ENCODE assay signal across 9 mouse cellular contexts in the genomic region with DNA sequence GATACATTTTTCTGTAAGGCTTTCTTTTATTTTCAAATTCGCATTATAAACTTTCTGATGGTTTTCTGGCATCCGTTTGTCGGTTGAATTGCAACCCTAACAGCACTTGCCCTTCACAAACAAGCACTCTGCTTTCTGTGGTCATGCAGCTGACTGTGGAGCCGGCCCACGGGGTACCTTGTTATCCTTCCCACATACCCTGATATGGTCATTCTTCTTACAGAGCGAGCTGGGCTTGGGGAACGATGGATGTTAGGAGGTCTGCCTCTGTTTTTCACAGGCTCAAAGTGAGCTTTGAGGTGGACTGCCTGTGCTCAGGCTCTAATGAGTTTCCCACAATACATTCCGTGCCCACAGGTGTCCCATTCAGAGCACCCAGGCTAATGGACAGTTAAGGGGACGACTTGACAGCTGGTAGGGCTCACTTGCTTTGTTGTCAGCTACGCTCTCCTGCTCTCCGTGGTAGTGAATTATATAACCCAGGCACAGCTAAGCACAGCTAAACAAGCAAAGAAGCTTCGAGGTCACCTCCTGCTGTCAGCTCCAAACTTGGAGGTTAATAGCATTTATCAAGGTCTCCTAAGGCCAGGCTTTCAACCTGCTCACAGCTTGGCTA. TPM values are rescaled to one million over a fixed set of nuclear protein-coding genes. Genes with fewer than 3 reads are reported as not detected.
DNase-seq lines count a peak whose midpoint lies in the region; ATAC-seq and TF ChIP-seq lines count a peak whose summit lies in the region.
"Had no signal": no experiment of that assay in that cellular context is flagged by ENCODE, and none has a peak within 500 bp of the region (broad histone marks: within the 10 kb centered on the region; RNA-seq: fewer than 3 reads in every experiment).

No protein-coding gene starts in this region.

- H3K4me3 ChIP-seq in cerebellum, adult 2 months (replicated peaks; ENCODE audit: insufficient read depth, low read depth, low read length), result no peak overlapping the region
- H3K4me3 ChIP-seq: limb, embryonic 12.5 days had no signal

- H3K27ac ChIP-seq in cerebellum, adult 2 months (ENCODE audit: insufficient read depth, low read length), result peak overlapping the region; percentile 24; the same call in 1 of the 2 replicates
- H3K27ac ChIP-seq: limb, embryonic 12.5 days had no signal

- H3K4me1 ChIP-seq in cerebellum, adult 2 months (ENCODE audit: control insufficient read depth, insufficient read depth, low read length), result no peaks in the 10 kb centered on the region

- no peaks in the 10 kb centered on the region for H3K27me3 ChIP-seq in cerebellum, adult 2 months (ENCODE audit: control insufficient read depth, insufficient read depth, low read length)
- H3K27me3 ChIP-seq: limb, embryonic 12.5 days had no signal

- no peak for TF ChIP-seq CTCF in cerebellum, adult 2 months (IDR thresholded peaks at IDR 0.05; ENCODE audit: borderline replicate concordance, insufficient read depth, low read depth, low read length)

- DNase-seq in cerebellum, adult 2 months, result peak in 1 of 2 experiments; percentile 33
- DNase-seq in cerebellum, adult 9-11 months, result no peak
- DNase-seq in ovary, postnatal 36 days (ENCODE audit: low spot score), result peak; percentile 10
- DNase-seq in ovary, adult 18-20 months (ENCODE audit: low spot score), result no peak
- DNase-seq in mesoderm, embryonic 11.5 days (ENCODE audit: low read depth, low spot score), result peak; percentile 72
- no peak for DNase-seq in spleen, adult 18-20 months
- DNase-seq in thymus, adult 18-20 months, result no peak

- ATAC-seq in erythroid progenitor cell, adult 5-6 weeks (replicated peaks; ENCODE audit: low FRiP score, poor library complexity, severe bottlenecking), result no peak

- TF ChIP-seq POLR2A in cerebellum, adult 2 months (IDR thresholded peaks at IDR 0.05; ENCODE audit: borderline replicate concordance, insufficient read depth, low read length), result no peak

- WGBS in cerebellum, adult 2 months, result 53% methylated on average over 12 of the region's 12 CpGs

RNA-seq across cellular contexts. Expression of a gene that starts 21.3 kb away (rescaled TPM):
- polyA plus RNA-seq in cerebellum, adult 2 months (2012; rRNA removed), result 195 and 216 TPM in 2 replicates
- total RNA-seq in erythroid progenitor cell, adult 5-6 weeks (2015; ENCODE audit: low replicate concordance), result not detected in 2 replicates
- total RNA-seq in erythroid progenitor cell, adult 5-6 weeks (2017; ENCODE audit: low replicate concordance), result not detected in 2 replicates

Comparison
In these comparisons a context has a peak if more than half of its experiments do, and no peak if none do; other contexts are left out.
1. DNase-seq: peak in ovary, postnatal 36 days (single experiment) and mesoderm, embryonic 11.5 days (single experiment); none in cerebellum, adult 9-11 months (single experiment), ovary, adult 18-20 months (single experiment), spleen, adult 18-20 months (0 of 2) and thymus, adult 18-20 months (0 of 2).